Mouse (Mus musculus) adrenal gland, postnatal 10 days (tissue): ENCODE measurements around the gene Mctp1. TPM values are rescaled to one million over a fixed set of nuclear protein-coding genes. Genes with fewer than 3 reads are reported as not detected.
"Not testable (repeated sequence)": the region's sequence is repeated elsewhere in the genome, so short reads cannot be mapped to it uniquely, and the experiment has no call there.

Experiments
- DNase-seq: peaks from one replicate; pipeline ENCODE4 v3.0.0; 2021; ENCODE audit warnings: mixed read lengths
- long read RNA-seq, 2 experiments: library from polyadenylated mRNA; stranded (forward); transcript quantifications; one replicate each; pipeline ENCODE4 v2.0.0; 2021
- total RNA-seq, 2 experiments: library from RNA; stranded (reverse); gene quantifications; 2 replicates each; pipeline ENCODE4 v1.2.3; 2021

Gene Mctp1
- 1 to 10 TPM; 1.8 to 2.8 TPM for total RNA-seq
- long read RNA-seq, experiment 1: 0 reads
- long read RNA-seq, experiment 2: 0 reads

- peak; percentile 76 for DNase-seq
These were observed at the start of gene Mctp1 for GRCm38 (mm10) chr13:76383972-76384663. TSS of gene Mctp1 (plus strand) at chr13:76384535.

GRCm38 (mm10) chr13:76345941-76346340, 38.4 kb upstream of the Mctp1 start:
- DNase-seq: not testable (repeated sequence)

DNA sequence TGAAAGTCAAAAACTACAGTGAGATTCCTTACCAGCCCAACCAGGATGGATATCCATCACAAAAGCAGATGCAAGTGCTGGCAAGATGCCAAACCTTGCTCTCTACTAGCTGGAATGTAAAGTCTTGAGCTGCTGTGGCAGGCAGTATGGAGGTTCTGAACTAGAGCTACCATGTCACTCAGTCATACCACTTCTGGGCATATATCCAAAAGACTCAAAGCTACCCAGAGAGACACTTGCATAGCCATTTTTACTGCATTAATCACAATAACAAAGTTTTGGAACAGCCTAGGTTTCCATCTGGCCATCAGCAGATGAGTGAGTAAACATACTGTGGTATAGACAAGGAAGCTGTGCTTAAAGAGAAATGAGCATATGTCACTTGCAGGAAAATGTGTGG, 25.6 kb upstream of the Mctp1 start:
- no peak for DNase-seq

GRCm38 (mm10) chr13:76384664-76385435, 515 bp downstream of the Mctp1 start:
- DNase-seq: peak; percentile 43

- DNase-seq: no peak
These were observed 4.3 kb downstream of the Mctp1 start for GRCm38 (mm10) chr13:76388615-76389014.

GRCm38 (mm10) chr13:76391920-76392319, 7.6 kb downstream of the Mctp1 start:
- peak; percentile 46 for DNase-seq

- no peak for DNase-seq
These were observed 8.8 kb downstream of the Mctp1 start for GRCm38 (mm10) chr13:76393106-76393505.

- DNase-seq: no peak
These were observed 11.6 kb downstream of the Mctp1 start for GRCm38 (mm10) chr13:76395906-76396305.

DNA sequence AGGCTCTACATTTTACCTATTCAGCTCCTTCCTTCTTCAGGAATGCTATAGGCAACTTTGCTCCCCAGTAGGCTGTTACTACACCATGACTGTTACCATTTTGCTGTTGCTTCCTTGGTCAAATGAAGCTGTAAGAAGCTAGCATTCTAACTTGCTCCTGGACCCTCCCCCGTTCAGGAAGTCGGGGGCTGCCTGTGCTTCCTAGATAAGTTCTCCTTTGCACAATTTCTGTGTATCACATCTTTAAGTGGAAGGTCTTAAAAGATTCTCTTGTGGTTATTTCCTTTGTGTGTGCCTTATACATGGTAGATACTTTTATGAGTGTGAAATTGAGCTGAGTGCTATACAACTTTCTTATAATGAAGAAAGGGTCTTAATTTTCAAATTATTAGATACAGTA, 25.0 kb downstream of the Mctp1 start:
- no peak for DNase-seq

- peak; percentile 14 for DNase-seq
These were observed 26.3 kb downstream of the Mctp1 start for GRCm38 (mm10) chr13:76410665-76411064.

GRCm38 (mm10) chr13:76415346-76415745, 31.0 kb downstream of the Mctp1 start:
- DNase-seq: no peak

- peak; percentile 73 for DNase-seq
These were observed 35.8 kb downstream of the Mctp1 start for GRCm38 (mm10) chr13:76420111-76420510.

- no peak for DNase-seq
These were observed 36.7 kb downstream of the Mctp1 start for GRCm38 (mm10) chr13:76421075-76421474.

GRCm38 (mm10) chr13:76422124-76422523, 37.8 kb downstream of the Mctp1 start:
- no peak for DNase-seq

DNA sequence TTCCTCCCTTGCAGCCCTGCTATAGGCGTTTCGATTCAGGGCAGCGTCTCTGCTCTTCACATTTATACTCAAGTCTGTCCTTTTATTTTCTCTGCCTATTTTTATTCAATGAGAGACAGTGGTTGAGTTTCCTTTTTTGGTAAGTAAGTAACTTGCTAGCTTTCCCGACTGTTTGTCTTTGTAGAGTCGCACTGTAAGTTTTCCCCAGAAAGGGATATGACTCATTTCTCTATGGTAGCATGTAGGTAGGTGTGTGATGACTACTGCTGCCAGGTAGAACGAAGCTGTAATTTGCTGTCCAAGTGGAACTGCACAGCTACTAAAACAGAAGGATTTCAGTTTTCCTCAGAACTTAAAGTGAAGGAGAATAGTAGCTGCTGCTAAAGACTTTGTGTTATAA, 45.1 kb downstream of the Mctp1 start:
- DNase-seq: no peak

DNA sequence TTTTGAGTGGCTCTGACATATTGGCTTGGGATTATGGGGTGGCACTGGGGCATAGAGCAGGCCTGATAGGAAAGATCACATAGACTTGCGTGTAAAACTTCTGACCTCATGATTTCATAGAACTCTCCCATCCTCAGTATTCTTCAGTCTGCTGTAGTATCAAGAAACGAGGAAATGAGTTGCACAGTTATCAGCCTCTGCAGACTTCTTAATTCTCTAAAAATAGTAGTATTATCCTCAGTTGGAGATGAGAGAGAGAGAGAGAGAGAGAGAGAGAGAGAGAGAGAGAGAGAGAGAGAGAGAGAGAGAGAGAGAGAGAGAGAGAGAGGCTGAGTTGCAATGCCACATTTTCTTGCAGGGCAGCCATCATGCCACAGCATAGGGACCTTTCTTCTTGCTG, 45.6 kb downstream of the Mctp1 start:
- DNase-seq: no peak

GRCm38 (mm10) chr13:76431946-76432345, 47.6 kb downstream of the Mctp1 start:
- DNase-seq: no peak

DNA sequence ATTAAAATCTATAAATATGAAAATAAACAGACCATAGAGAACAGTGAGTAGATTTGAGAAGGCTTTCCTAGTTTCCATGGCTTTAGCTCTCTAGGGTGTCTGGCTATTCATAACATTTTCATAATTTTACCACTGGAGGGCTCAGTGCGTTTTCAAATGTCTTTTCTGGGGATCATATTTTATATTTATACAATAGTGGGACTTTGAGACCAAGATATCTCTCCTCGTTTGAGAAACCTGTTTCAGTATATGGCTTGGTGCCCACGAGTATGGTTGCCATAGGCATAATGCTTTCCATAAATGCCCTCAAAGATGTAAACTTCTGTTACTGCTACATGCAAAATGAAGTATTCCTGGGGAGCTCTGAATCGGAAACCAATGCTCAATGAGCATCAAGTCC, 49.1 kb downstream of the Mctp1 start:
- no peak for DNase-seq

GRCm38 (mm10) chr13:76436426-76436825, 52.1 kb downstream of the Mctp1 start:
- DNase-seq: no peak

- DNase-seq: no peak
These were observed 54.4 kb downstream of the Mctp1 start for GRCm38 (mm10) chr13:76438765-76439164.

GRCm38 (mm10) chr13:76446059-76446458, 61.7 kb downstream of the Mctp1 start:
- no peak for DNase-seq

GRCm38 (mm10) chr13:76447528-76447927, 63.2 kb downstream of the Mctp1 start:
- no peak for DNase-seq

- DNase-seq: not testable (repeated sequence)
These were observed 67.2 kb downstream of the Mctp1 start for GRCm38 (mm10) chr13:76451526-76451925.

- DNase-seq: no peak
These were observed 97.3 kb downstream of the Mctp1 start for GRCm38 (mm10) chr13:76481601-76482000.
